22 mouse cellular contexts compared by ENCODE assay signal in genomic region chr9:64633169-64633568, GRCm38 (mm10).
A peak's percentile ranks its signal among the peaks of the same experiment; 100 is the strongest.
DNase-seq lines count a peak whose midpoint lies in the region; ATAC-seq and TF ChIP-seq lines count a peak whose summit lies in the region.
"Had no signal": no experiment of that assay in that cellular context is flagged by ENCODE, and none has a peak within 500 bp of the region (broad histone marks: within the 10 kb centered on the region; RNA-seq: fewer than 3 reads in every experiment).

No protein-coding gene starts in this region.

- no peak overlapping the region for H3K4me3 ChIP-seq in kidney, embryonic 15.5 days (replicated peaks)
- no peak overlapping the region for H3K4me3 ChIP-seq in cerebellum, adult 2 months (replicated peaks; ENCODE audit: insufficient read depth, low read depth, low read length)
- H3K4me3 ChIP-seq in lung, adult 2 months (replicated peaks; ENCODE audit: extremely low read depth, low read depth, low read length): no peak overlapping the region
- H3K4me3 ChIP-seq: embryonic facial prominence, embryonic 10.5 days; heart, embryonic 10.5 days; hindbrain, embryonic 13.5 days; intestine, embryonic 15.5 days had no signal

- H3K27ac ChIP-seq in kidney, embryonic 15.5 days: peak overlapping the region; percentile 41
- no peak overlapping the region for H3K27ac ChIP-seq in cerebellum, adult 2 months (ENCODE audit: insufficient read depth, low read length)
- H3K27ac ChIP-seq: embryonic facial prominence, embryonic 10.5 days; heart, embryonic 10.5 days; hindbrain, embryonic 13.5 days; intestine, embryonic 15.5 days had no signal

- H3K9ac ChIP-seq in kidney, embryonic 15.5 days: no peak overlapping the region
- H3K9ac ChIP-seq: hindbrain, embryonic 13.5 days; intestine, embryonic 15.5 days had no signal

- TF ChIP-seq CTCF in cerebellum, adult 2 months (IDR thresholded peaks at IDR 0.05; ENCODE audit: borderline replicate concordance, insufficient read depth, low read depth, low read length): no peak
- no peak for TF ChIP-seq CTCF in lung, adult 2 months (IDR thresholded peaks at IDR 0.05; ENCODE audit: insufficient read depth, low read length)

- no peak for ATAC-seq in kidney, embryonic 15.5 days (replicated peaks; ENCODE audit: low FRiP score)
- ATAC-seq: CD4-positive, CD25-positive, alpha-beta regulatory T cell, adult 4 months; forebrain, embryonic 14.5 days had no signal

- peaks cover 18% of the 10 kb centered on the region for H3K4me1 ChIP-seq in kidney, embryonic 15.5 days
- H3K4me1 ChIP-seq in cerebellum, adult 2 months (ENCODE audit: control insufficient read depth, insufficient read depth, low read length): peaks cover 74% of the 10 kb centered on the region
- H3K4me1 ChIP-seq in lung, adult 2 months (ENCODE audit: control insufficient read depth, insufficient read depth, low read length): no peaks in the 10 kb centered on the region
- H3K4me1 ChIP-seq: intestine, embryonic 15.5 days had no signal

- DNase-seq in cerebellum, adult 11 months: peak; percentile 52
- DNase-seq in cerebellum, postnatal 4 days (ENCODE audit: low spot score in 2 of 2): no peak
- DNase-seq in kidney, adult 8-10 months: no peak
- DNase-seq in cerebellum, adult 2 months: peak; percentile 61 to 79
- DNase-seq in cerebellum, postnatal 14 days: peak; percentile 65 to 77
- no peak for DNase-seq in natural killer cell, adult 2 months (ENCODE audit: low spot score in 2 of 2)
- DNase-seq in lung, adult 2 months: no peak
- DNase-seq: adrenal gland, adult 8-10 months; B cell, adult 2 months; gastrocnemius, postnatal 10 days; heart, adult 18-20 months; heart, postnatal 10 days; heart, postnatal 4 days; kidney, adult 18-20 months had no signal

- no peaks in the 10 kb centered on the region for H3K9me3 ChIP-seq in kidney, embryonic 15.5 days (replicated peaks)
- H3K9me3 ChIP-seq: embryonic facial prominence, embryonic 10.5 days; G1E; heart, embryonic 10.5 days; hindbrain, embryonic 13.5 days; intestine, embryonic 15.5 days had no signal

- H3K27me3 ChIP-seq in kidney, embryonic 15.5 days: peaks cover 13% of the 10 kb centered on the region; the same call in 1 of the 2 replicates
- H3K27me3 ChIP-seq in cerebellum, adult 2 months (ENCODE audit: control insufficient read depth, insufficient read depth, low read length): no peaks in the 10 kb centered on the region
- H3K27me3 ChIP-seq: intestine, embryonic 15.5 days had no signal

- TF ChIP-seq POLR2A in cerebellum, adult 2 months (IDR thresholded peaks at IDR 0.05; ENCODE audit: borderline replicate concordance, insufficient read depth, low read length): no peak
- no peak for TF ChIP-seq POLR2A in lung, adult 2 months (IDR thresholded peaks at IDR 0.05; ENCODE audit: borderline replicate concordance, extremely low read depth, low read depth, low read length)

- H3K36me3 ChIP-seq in kidney, embryonic 15.5 days: no peaks in the 10 kb centered on the region
- H3K36me3 ChIP-seq: embryonic facial prominence, embryonic 10.5 days; G1E; heart, embryonic 10.5 days; hindbrain, embryonic 13.5 days; intestine, embryonic 15.5 days had no signal

- H3K4me2 ChIP-seq in kidney, embryonic 15.5 days: no peak overlapping the region
- H3K4me2 ChIP-seq: hindbrain, embryonic 13.5 days had no signal

- 91% methylated on average over 3 of the region's 3 CpGs for WGBS in kidney, embryonic 15.5 days
- WGBS in cerebellum, adult 2 months: 33% methylated on average over 3 of the region's 3 CpGs
- WGBS in lung, adult 2 months: 80% methylated on average over 3 of the region's 3 CpGs

Comparison
In these comparisons a context has a peak if more than half of its experiments do, and no peak if none do; other contexts are left out.
1. DNase-seq: peak in cerebellum, adult 11 months (single experiment), cerebellum, adult 2 months (2 of 2) and cerebellum, postnatal 14 days (2 of 2); none in cerebellum, postnatal 4 days (0 of 2), kidney, adult 8-10 months (0 of 2), natural killer cell, adult 2 months (0 of 2) and lung, adult 2 months (single experiment).